Mouse (Mus musculus): ENCODE data around the gene Olfr862. TPM values are rescaled to one million over a fixed set of nuclear protein-coding genes. Genes with fewer than 3 reads are reported as not detected.

Olfr862 gene
- total and polyA plus RNA-seq, 3 experiments: not detected

- no peaks in the 10 kb centered on the region for H3K9me3 ChIP-seq (replicated peaks; ENCODE audit: low read length)
- TF ChIP-seq KAT2A (IDR thresholded peaks at IDR 0.05; ENCODE audit: insufficient replicate concordance, low read length) (no peak), ELF1 (IDR thresholded peaks at IDR 0.05; ENCODE audit: low read depth, low read length) (no peak), ZC3H11A (IDR thresholded peaks at IDR 0.05; ENCODE audit: low read depth, low read length) (no peak), SMC3 (IDR thresholded peaks at IDR 0.05; ENCODE audit: low read depth, low read length) (no peak), JUN (IDR thresholded peaks at IDR 0.05; ENCODE audit: insufficient read depth, low read depth, low read length) (no peak), CHD1 (IDR thresholded peaks at IDR 0.05; ENCODE audit: low read depth, low read length) (no peak), MAFK (IDR thresholded peaks at IDR 0.05; ENCODE audit: insufficient replicate concordance, low read length) (no peak), IRF4 (IDR thresholded peaks at IDR 0.05; ENCODE audit: low read depth, low read length) (no peak), RAD21 (IDR thresholded peaks at IDR 0.05; ENCODE audit: low read depth, low read length) (no peak), USF1 (IDR thresholded peaks at IDR 0.05; ENCODE audit: low read depth, low read length) (no peak), ETS1 (conservative IDR thresholded peaks at IDR 0.05; ENCODE audit: low read depth, low read length) (no peak), HCFC1 (IDR thresholded peaks at IDR 0.05; ENCODE audit: low read depth, low read length) (no peak), PAX5 (IDR thresholded peaks at IDR 0.05; ENCODE audit: low read length) (no peak), MYC (IDR thresholded peaks at IDR 0.05; ENCODE audit: low read depth, low read length) (no peak), ZMIZ1 (IDR thresholded peaks at IDR 0.05; ENCODE audit: low read depth, low read length) (no peak), CHD2 (IDR thresholded peaks at IDR 0.05; ENCODE audit: low read length) (no peak), E2F4 (IDR thresholded peaks at IDR 0.05; ENCODE audit: insufficient replicate concordance, low read depth, low read length) (no peak)
- H3K4me2 ChIP-seq (ENCODE audit: insufficient read depth, low read depth, poor library complexity, severe bottlenecking): no peak overlapping the region
- H3K36me3 ChIP-seq (replicated peaks in 1 of 2; ENCODE audit: control insufficient read depth in 1 of 2, insufficient read depth in 1 of 2, low read length in 1 of 2): no peaks in the 10 kb centered on the region
- no peak overlapping the region for H3K27ac ChIP-seq (ENCODE audit: insufficient read depth, low read depth)
- dilution Hi-C loops (cut with MboI; ENCODE audit: extremely low pct_ligation_motif_present, extremely low pct_unique_long_range_greater_than_20kb, low sequenced_read_pairs): no loop called here
- in situ Hi-C loops (cut with MboI; ENCODE audit: low pct_ligation_motif_present, low pct_unique_long_range_greater_than_20kb, low sequenced_read_pairs): no loop called here
- H3K79me2 ChIP-seq (replicated peaks; ENCODE audit: control insufficient read depth, extremely low read depth, insufficient read depth, poor library complexity, severe bottlenecking): no peaks in the 10 kb centered on the region
- no peak overlapping the region for H3K4me3 ChIP-seq (replicated peaks in 1 of 3; ENCODE audit: low read depth in 2 of 3, low read length in 2 of 3, poor library complexity in 1 of 3)
- DNase-seq (ENCODE audit: extremely low read depth): no peak
- no peaks in the 10 kb centered on the region for H3K4me1 ChIP-seq (ENCODE audit: control insufficient read depth in 1 of 2, insufficient read depth in 2 of 2)
- no peak overlapping the region for H3K9ac ChIP-seq (ENCODE audit: insufficient read depth, low read depth)
- no peaks in the 10 kb centered on the region for H3K27me3 ChIP-seq (replicated peaks)
Measured at GRCm38 (mm10) chr9:19911170-19911569, 23.4 kb upstream of the Olfr862 start.

- no peaks in the 10 kb centered on the region for H3K27me3 ChIP-seq (replicated peaks)
- H3K4me2 ChIP-seq (ENCODE audit: insufficient read depth, low read depth, poor library complexity, severe bottlenecking): no peak within 1 kb of the TSS
- DNase-seq (ENCODE audit: extremely low read depth): no peak
- dilution Hi-C loops (cut with MboI; ENCODE audit: extremely low pct_ligation_motif_present, extremely low pct_unique_long_range_greater_than_20kb, low sequenced_read_pairs): no loop called here
- H3K9me3 ChIP-seq (replicated peaks; ENCODE audit: low read length): no peaks in the 10 kb centered on the region
- H3K4me1 ChIP-seq (ENCODE audit: control insufficient read depth in 1 of 2, insufficient read depth in 2 of 2): no peaks in the 10 kb centered on the region
- no peak within 1 kb of the TSS for H3K27ac ChIP-seq (ENCODE audit: insufficient read depth, low read depth)
- no peaks in the 10 kb centered on the region for H3K79me2 ChIP-seq (replicated peaks; ENCODE audit: control insufficient read depth, extremely low read depth, insufficient read depth, poor library complexity, severe bottlenecking)
- no peak within 1 kb of the TSS for H3K9ac ChIP-seq (ENCODE audit: insufficient read depth, low read depth)
- no peak within 1 kb of the TSS for H3K4me3 ChIP-seq (replicated peaks in 1 of 3; ENCODE audit: low read depth in 2 of 3, low read length in 2 of 3, poor library complexity in 1 of 3)
- TF ChIP-seq SMC3 (IDR thresholded peaks at IDR 0.05; ENCODE audit: low read depth, low read length): no peak
- TF ChIP-seq POLR2AphosphoS2 (IDR thresholded peaks at IDR 0.05; ENCODE audit: low read depth, low read length): no peak
- no peak for TF ChIP-seq USF1 (IDR thresholded peaks at IDR 0.05; ENCODE audit: low read depth, low read length)
- TF ChIP-seq MEF2A (IDR thresholded peaks at IDR 0.05; ENCODE audit: borderline replicate concordance, low read depth, low read length): no peak
- TF ChIP-seq POLR2A (IDR thresholded peaks at IDR 0.05; ENCODE audit: low read depth, low read length): no peak
- no peak for TF ChIP-seq MXI1 (IDR thresholded peaks at IDR 0.05; ENCODE audit: low read depth, low read length)
- TF ChIP-seq HCFC1 (IDR thresholded peaks at IDR 0.05; ENCODE audit: low read depth, low read length): no peak
- no peak for TF ChIP-seq RAD21 (IDR thresholded peaks at IDR 0.05; ENCODE audit: low read depth, low read length)
- no peak for TF ChIP-seq IRF4 (IDR thresholded peaks at IDR 0.05; ENCODE audit: low read depth, low read length)
- in situ Hi-C loops (cut with MboI; ENCODE audit: low pct_ligation_motif_present, low pct_unique_long_range_greater_than_20kb, low sequenced_read_pairs): no loop called here
- H3K36me3 ChIP-seq (replicated peaks in 1 of 2; ENCODE audit: control insufficient read depth in 1 of 2, insufficient read depth in 1 of 2, low read length in 1 of 2): no peaks in the 10 kb centered on the region
Measured at GRCm38 (mm10) chr9:19849647-19850046, 38.2 kb downstream of the Olfr862 start, which contains the start of gene Olfr860. Olfr860 (minus strand) TSS chr9:19849747.

Other genes starting within 250 kb of the Olfr862 start
- gene Olfr857, start 178.6 kb downstream of the Olfr862 start, total RNA-seq (2012; rRNA removed): not detected in 2 replicates
- not detected in 2 replicates for gene Olfr857, start 178.6 kb downstream of the Olfr862 start, total RNA-seq (2014; rRNA removed)
- not detected in 2 replicates for gene Olfr857, start 178.6 kb downstream of the Olfr862 start, polyA plus RNA-seq (2012; ENCODE audit: insufficient read length, low read depth)
- gene Olfr58, start 107.7 kb downstream of the Olfr862 start, total RNA-seq (2012; rRNA removed): not detected in 2 replicates
- gene Olfr58, start 107.7 kb downstream of the Olfr862 start, total RNA-seq (2014; rRNA removed): not detected in 2 replicates
- gene Olfr58, start 107.7 kb downstream of the Olfr862 start, polyA plus RNA-seq (2012; ENCODE audit: insufficient read length, low read depth): not detected in 2 replicates
- not detected in 2 replicates for gene Olfr859, start 83.1 kb downstream of the Olfr862 start, total RNA-seq (2012; rRNA removed)
- gene Olfr859, start 83.1 kb downstream of the Olfr862 start, total RNA-seq (2014; rRNA removed): not detected in 2 replicates
- gene Olfr859, start 83.1 kb downstream of the Olfr862 start, polyA plus RNA-seq (2012; ENCODE audit: insufficient read length, low read depth): not detected in 2 replicates
- gene Olfr860, start 38.3 kb downstream of the Olfr862 start, total RNA-seq (2012; rRNA removed): not detected in 2 replicates
- gene Olfr860, start 38.3 kb downstream of the Olfr862 start, total RNA-seq (2014; rRNA removed): not detected in 2 replicates
- gene Olfr860, start 38.3 kb downstream of the Olfr862 start, polyA plus RNA-seq (2012; ENCODE audit: insufficient read length, low read depth): not detected in 2 replicates
- gene Olfr77, start 28.9 kb upstream of the Olfr862 start, total RNA-seq (2012; rRNA removed): 0.34 and 0.46 TPM in 2 replicates
- not detected in 2 replicates for gene Olfr77, start 28.9 kb upstream of the Olfr862 start, total RNA-seq (2014; rRNA removed)
- gene Olfr77, start 28.9 kb upstream of the Olfr862 start, polyA plus RNA-seq (2012; ENCODE audit: insufficient read length, low read depth): 0.03 TPM in 1 of 2 replicates, not detected in the other
- gene Olfr866, start 140.0 kb upstream of the Olfr862 start, total RNA-seq (2012; rRNA removed): not detected in 2 replicates
- not detected in 2 replicates for gene Olfr866, start 140.0 kb upstream of the Olfr862 start, total RNA-seq (2014; rRNA removed)
- not detected in 2 replicates for gene Olfr866, start 140.0 kb upstream of the Olfr862 start, polyA plus RNA-seq (2012; ENCODE audit: insufficient read length, low read depth)
- not detected in 2 replicates for gene Olfr867, start 169.6 kb upstream of the Olfr862 start, total RNA-seq (2012; rRNA removed)
- gene Olfr867, start 169.6 kb upstream of the Olfr862 start, total RNA-seq (2014; rRNA removed): not detected in 2 replicates
- gene Olfr867, start 169.6 kb upstream of the Olfr862 start, polyA plus RNA-seq (2012; ENCODE audit: insufficient read length, low read depth): not detected in 2 replicates
- gene Olfr868, start 210.6 kb upstream of the Olfr862 start, total RNA-seq (2012; rRNA removed): not detected in 2 replicates
- gene Olfr868, start 210.6 kb upstream of the Olfr862 start, total RNA-seq (2014; rRNA removed): not detected in 2 replicates
- not detected in 2 replicates for gene Olfr868, start 210.6 kb upstream of the Olfr862 start, polyA plus RNA-seq (2012; ENCODE audit: insufficient read length, low read depth)
- gene Olfr869, start 241.0 kb upstream of the Olfr862 start, total RNA-seq (2012; rRNA removed): not detected in 2 replicates
- not detected in 2 replicates for gene Olfr869, start 241.0 kb upstream of the Olfr862 start, total RNA-seq (2014; rRNA removed)
- gene Olfr869, start 241.0 kb upstream of the Olfr862 start, polyA plus RNA-seq (2012; ENCODE audit: insufficient read length, low read depth): not detected in 2 replicates

All from CH12.LX (cell line).